Mouse (Mus musculus) right cerebral cortex, postnatal 36 days (tissue): ENCODE data around the gene Cdca7l.

ENCODE experiments used
- DNase-seq, 2 experiments: peaks; one replicate each; pipeline ENCODE4 v3.0.0; 2022; ENCODE audit warnings: low spot score in 2 of 2, mixed read lengths in 1 of 2

Gene Cdca7l

GRCm38 (mm10) chr12:117809327-117810017 lies 5.4 kb downstream of the Cdca7l start:
- no peak for DNase-seq

GRCm38 (mm10) chr12:117810074-117810473 lies 6.0 kb downstream of the Cdca7l start:
- no peak for DNase-seq

DNA sequence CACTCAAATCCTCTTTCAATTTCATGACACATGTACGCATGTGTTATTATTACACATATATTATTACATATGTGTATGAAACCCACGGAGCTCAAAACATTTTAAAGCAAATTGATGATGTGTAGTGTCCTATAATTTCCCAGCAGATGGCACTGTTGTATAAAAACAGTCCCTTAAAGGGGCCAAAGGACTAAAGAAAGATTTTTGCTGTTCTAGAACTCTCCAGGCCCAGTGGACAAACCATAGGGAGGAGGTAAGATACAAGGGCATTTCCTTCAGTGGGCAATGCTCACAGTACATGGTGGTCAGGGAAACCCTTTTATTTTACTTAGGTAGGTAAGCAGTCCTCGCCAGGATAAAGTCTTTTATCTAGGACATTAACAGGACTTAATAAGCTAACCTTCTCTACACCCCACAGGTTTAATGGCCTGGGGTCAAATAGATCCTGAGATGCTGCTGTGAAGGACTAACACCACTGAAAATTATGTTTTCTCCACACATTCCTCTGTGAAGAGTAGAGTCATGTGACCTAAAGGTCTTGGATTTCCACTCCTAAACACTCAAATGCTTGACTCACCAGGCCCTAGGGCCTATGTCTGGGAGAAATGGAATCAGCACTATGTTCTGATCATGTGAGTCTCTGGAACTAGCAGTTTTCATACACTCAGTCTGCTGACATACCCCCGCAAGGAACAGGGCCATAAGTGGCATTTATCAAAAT lies 16.2 kb downstream of the Cdca7l start:
- DNase-seq, result no peak

DNA sequence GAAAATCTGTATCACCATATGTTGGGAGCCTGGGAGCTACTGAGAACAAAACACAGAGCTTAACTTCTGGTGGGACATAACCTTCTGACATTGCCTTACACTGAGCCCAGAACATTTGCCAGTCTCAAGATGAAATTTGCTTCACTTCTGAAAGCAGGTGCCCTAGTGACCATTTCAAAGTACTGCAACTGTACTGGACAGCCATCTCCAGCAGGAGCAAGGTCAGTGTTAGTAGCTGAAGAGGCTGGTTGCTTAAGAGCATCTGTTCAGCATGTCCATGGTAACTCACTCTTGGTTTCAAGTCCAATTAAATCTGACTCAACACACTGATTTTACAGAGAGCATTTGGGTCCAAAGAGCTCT lies 16.8 kb downstream of the Cdca7l start:
- no peak for DNase-seq

GRCm38 (mm10) chr12:117821394-117821793 lies 17.3 kb downstream of the Cdca7l start:
- no peak for DNase-seq

DNA sequence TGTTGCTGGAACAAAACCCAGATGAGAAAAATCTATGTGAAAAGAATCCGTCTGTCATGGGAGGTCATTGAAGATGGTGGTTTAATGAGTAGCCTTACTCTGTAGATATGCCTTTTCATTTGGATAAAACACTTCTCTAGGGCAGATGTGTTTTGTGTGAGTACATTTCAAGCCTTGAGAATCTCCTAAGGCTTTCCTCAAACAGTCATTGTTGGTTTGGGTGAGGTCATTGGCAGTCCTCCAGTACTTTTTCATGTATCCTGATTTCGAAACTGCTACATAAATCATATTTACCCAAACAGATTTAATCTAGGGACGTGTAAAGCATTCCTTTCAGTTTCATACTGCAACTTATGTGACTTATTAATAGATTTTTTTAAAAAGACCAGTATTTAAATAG lies 24.3 kb downstream of the Cdca7l start:
- no peak for DNase-seq

- no peak for DNase-seq
These were observed 27.4 kb downstream of the Cdca7l start for GRCm38 (mm10) chr12:117831351-117831961.

- DNase-seq, result no peak
These were observed 28.1 kb downstream of the Cdca7l start for GRCm38 (mm10) chr12:117832190-117832589.

- no peak for DNase-seq
These were observed 30.6 kb downstream of the Cdca7l start for GRCm38 (mm10) chr12:117834652-117835051.

DNA sequence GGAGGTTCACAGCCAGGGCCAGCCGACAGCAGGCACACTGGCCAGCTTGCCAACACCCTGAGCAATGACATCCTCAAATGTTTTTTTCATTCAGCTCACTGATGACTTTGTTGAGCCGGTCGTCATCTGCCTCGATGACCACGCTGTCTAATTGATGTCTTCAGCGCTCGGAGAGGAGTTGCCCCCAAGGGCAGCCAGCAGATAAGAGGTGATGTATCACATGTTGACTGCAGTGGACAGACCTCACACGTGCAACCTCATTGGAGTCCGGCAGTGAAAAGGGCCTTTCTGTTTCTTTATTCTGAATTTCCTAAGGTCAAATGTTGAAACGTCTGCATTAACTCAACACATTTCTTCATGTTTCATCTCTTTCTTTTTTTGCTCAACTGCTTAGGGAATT lies 31.3 kb downstream of the Cdca7l start:
- no peak for DNase-seq

DNA sequence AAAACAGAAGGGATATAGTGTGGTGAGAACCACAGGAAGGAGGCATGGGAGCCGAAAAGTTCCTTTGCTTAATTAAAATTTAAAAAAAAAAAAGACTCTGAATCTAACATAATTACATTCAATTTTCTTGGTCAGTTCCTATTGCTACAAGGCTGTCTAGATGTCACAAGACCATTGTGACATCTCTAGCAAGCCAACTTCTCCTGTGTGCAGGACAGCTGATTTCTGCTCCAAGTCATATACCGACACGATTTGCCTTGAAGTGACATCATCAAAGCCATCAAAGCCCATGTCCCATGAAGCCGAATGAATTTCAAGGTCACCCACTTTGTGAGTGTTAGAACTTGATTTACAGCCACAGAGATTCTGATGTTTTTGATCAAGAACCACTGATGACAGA lies 33.3 kb downstream of the Cdca7l start:
- no peak for DNase-seq

DNA sequence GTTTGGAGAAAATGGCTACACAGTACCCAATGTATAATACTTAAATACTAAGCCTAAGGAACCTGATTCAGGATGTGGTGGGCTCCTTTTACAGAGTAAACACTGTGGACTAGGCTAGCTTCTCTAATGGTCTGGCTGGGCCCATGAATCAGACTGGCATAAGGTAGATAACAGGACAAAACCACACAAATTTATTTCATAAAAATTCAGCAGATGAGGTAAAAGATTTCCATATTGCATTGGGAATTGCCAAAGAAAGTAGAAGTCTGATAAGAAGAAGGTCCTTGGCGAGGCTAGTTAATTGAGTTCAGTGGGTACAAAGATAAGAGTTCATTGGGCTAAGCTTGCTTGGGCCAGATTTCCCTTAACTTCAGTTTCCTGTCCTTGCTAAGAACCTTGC lies 36.6 kb downstream of the Cdca7l start:
- DNase-seq, result no peak

DNA sequence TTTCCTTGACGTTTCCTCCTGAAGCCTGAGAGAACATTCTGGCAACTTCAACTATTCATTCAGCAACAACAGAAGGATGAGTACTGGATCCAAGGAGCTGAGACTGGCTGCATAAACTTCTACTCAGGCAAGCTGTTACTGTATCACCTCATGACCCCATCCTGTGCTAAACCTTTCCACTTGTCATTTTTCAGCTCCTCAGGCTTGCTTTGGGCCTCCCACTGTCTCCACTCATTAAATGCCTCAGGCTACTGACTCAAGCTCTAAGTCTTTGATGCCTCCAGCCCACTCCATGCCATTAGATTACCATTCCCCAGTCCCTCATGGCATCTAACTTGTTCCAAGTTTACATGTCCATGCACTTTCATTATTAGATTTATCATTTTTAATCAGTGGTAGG lies 38.6 kb downstream of the Cdca7l start:
- no peak for DNase-seq

GRCm38 (mm10) chr12:117843302-117844074 lies 39.4 kb downstream of the Cdca7l start:
- peak; percentile 13 to 16 for DNase-seq

DNA sequence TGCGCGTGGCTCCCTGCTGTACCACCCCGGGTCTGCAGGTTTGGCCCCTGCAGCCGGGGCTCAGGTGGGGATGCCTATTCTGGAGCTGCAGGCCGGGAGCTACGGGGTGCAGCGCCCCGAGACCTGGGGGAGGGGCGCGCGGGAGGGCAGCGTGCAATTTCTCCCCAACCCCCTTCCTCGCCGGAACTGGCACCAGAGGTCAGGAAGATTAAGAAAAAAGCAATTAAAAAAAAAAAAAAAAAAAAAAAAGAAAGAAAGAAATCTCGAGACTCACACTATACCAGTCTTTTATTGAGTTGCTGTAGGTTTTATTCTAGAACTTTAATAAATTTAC lies 40.0 kb downstream of the Cdca7l start:
- no peak for DNase-seq

- no peak for DNase-seq
These were observed 40.8 kb downstream of the Cdca7l start for GRCm38 (mm10) chr12:117844917-117845316.

DNA sequence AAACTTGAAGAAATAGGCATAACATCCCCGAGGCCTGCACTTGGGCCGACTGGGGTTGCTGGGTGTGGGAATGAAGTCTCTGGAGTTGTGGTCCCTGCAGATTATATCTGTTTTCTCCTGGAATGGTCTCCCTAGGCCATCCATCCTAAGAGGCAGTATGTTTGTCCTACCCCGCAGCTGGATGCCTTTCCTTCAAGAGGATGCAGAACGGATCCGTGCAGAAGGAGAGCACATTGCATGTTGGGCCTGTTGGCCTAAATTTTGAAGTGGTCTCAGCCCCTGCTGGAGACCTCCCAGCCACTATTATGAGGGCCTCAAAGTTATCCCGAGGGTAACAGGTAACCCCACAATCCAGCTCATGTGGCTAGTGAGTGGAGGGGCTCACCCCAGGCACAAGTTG lies 44.5 kb downstream of the Cdca7l start:
- no peak for DNase-seq

DNA sequence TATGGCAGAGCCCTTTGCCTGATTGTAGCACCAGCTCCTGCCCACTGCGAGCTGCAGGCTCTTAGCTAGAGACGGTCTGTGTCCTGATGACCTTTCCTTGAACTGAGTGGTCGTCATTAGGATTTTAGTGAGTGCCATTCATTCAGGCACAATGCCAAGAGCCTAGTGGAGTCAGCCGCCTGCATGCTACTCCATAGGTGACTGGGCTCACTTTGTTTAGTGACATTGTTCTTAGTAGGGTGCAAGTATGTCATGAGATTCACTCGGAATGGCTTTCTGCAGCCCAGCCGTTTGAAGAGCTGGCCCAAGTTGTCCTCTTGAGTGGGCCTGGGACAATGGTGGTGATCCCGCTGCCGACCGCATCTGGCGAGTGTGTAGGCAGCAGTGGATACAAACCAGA lies 46.4 kb downstream of the Cdca7l start:
- no peak for DNase-seq

GRCm38 (mm10) chr12:117853316-117853715 lies 49.2 kb downstream of the Cdca7l start:
- peak in 1 of 2 experiments; percentile 15 for DNase-seq

- no peak for DNase-seq
These were observed 52.9 kb downstream of the Cdca7l start for GRCm38 (mm10) chr12:117857023-117857422.

DNA sequence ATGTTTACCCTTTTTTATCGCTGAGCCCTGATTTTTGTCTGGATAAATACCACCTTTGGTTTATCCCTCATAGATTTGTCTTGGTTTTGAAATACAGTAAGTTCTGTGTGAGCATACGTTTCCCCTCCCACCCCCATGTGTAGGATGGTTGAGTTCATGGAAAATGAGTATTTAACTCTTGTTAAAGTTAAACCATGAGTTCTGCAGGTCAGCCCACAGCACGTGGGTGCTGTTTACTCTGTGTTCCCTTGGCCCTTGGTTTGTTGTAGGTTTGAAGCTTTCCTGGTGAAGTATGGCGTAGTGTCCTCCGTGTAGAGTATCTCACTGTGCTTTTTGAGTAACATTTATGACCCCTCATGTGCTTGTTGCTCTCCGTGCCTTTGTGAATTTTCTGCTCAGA lies 53.8 kb downstream of the Cdca7l start:
- no peak for DNase-seq

GRCm38 (mm10) chr12:117860840-117861239 lies 56.8 kb downstream of the Cdca7l start:
- DNase-seq, result no peak
